Mouse (Mus musculus) forebrain, embryonic 14.5 days (tissue): ENCODE results near the gene Bhmt. TPM values are rescaled to one million over a fixed set of nuclear protein-coding genes. Genes with fewer than 3 reads are reported as not detected.
"Not testable (repeated sequence)": the region's sequence is repeated elsewhere in the genome, so short reads cannot be mapped to it uniquely, and the experiment has no call there.

Source experiments
- ATAC-seq: fragments of 200-750 bp; cut with Nextera tagmentation; 2 replicates; pipeline ENCODE4 v1.8.0; 2017; ENCODE audit warnings: mild to moderate bottlenecking, moderate library complexity
- DNase-seq: peaks from one replicate; pipeline ENCODE4 v3.0.0-alpha.2; 2015; ENCODE audit warnings: low spot score
- H3K27ac ChIP-seq: fragments of 300-500 bp; sonication (generic); 2 replicates; pipeline ENCODE4 v1.5.1; 2014; ENCODE audit warnings: low read depth, mild to moderate bottlenecking, control low read depth, low read length, moderate library complexity
- H3K27me3 ChIP-seq: fragments of 300-500 bp; sonication (generic); replicated peaks from 2 replicates; pipeline ENCODE4 v1.6.1; 2014; ENCODE audit warnings: low read length, control low read depth, mixed read lengths; ENCODE audit not compliant: control insufficient read depth, insufficient read depth
- H3K36me3 ChIP-seq: fragments of 300-500 bp; sonication (generic); 2 replicates; pipeline ENCODE4 v1.6.1; 2014; ENCODE audit warnings: low read length, control low read depth; ENCODE audit not compliant: control insufficient read depth, insufficient read depth
- H3K4me1 ChIP-seq: fragments of 300-500 bp; sonication (generic); 2 replicates; pipeline ENCODE4 v1.6.1; 2014; ENCODE audit warnings: antibody characterized with exemption, low read length, control low read depth; ENCODE audit not compliant: control insufficient read depth, insufficient read depth
- H3K4me2 ChIP-seq: fragments of 300-500 bp; sonication (generic); 2 replicates; pipeline ENCODE4 v1.6.1; 2014; ENCODE audit warnings: mild to moderate bottlenecking, control low read depth, low read length
- H3K4me3 ChIP-seq: fragments of 300-500 bp; sonication (generic); 2 replicates; pipeline ENCODE4 v1.5.1; 2014; ENCODE audit warnings: low read depth, low read length, control low read depth
- H3K9ac ChIP-seq: fragments of 300-500 bp; sonication (generic); 2 replicates; pipeline ENCODE4 v1.6.1; 2014; ENCODE audit warnings: mild to moderate bottlenecking, low read length, control low read depth, moderate library complexity
- H3K9me3 ChIP-seq: fragments of 300-500 bp; sonication (generic); replicated peaks from 2 replicates; pipeline ENCODE4 v1.6.1; 2016; ENCODE audit warnings: low read length, control low read depth, mixed read lengths; ENCODE audit not compliant: control insufficient read depth
- WGBS: fragments of 180-500 bp; shearing (Covaris S2); extraction: QIAGEN DNeasy Blood & Tissue Kit; methylation state at CpG from one replicate; pipeline ENCODE4 v1.1.7; 2014; 5-methylcytosine and 5-hydroxymethylcytosine counted together
- polyA plus RNA-seq: library from polyadenylated mRNA; unstranded; fragments of >200 nt; fragmentation: Nextera tagmentation; extraction: Ambion mirVana; gene quantifications from 2 replicates; pipeline ENCODE4 v1.2.1, GENCODE M21; 2014

Gene Bhmt
- polyA plus RNA-seq, 1 experiment from 2014 or later: 0.18 TPM

- H3K27me3 ChIP-seq, H3K36me3 ChIP-seq, H3K9ac ChIP-seq, H3K4me2 ChIP-seq, H3K27ac ChIP-seq, H3K4me1 ChIP-seq, H3K4me3 ChIP-seq, H3K9me3 ChIP-seq, ATAC-seq, DNase-seq: not testable (repeated sequence)
- 86% methylated on average over 9 of the region's 9 CpGs for WGBS
Observed at GRCm38 (mm10) chr13:93582526-93582925, 55.2 kb downstream of the Bhmt start.

GRCm38 (mm10) chr13:93580431-93580830, 57.3 kb downstream of the Bhmt start:
- WGBS: 80% methylated on average over 5 of the region's 5 CpGs
- H3K4me1 ChIP-seq: no peaks in the 10 kb centered on the region
- ATAC-seq: no peak

GRCm38 (mm10) chr13:93569676-93570075, 68.1 kb downstream of the Bhmt start:
- Histone ChIP-seq H3K36me3 (no peaks in the 10 kb centered on the region), H3K4me1 (no peaks in the 10 kb centered on the region), H3K9me3 (no peaks in the 10 kb centered on the region), H3K4me2 (no peak overlapping the region), H3K27ac (no peak overlapping the region), H3K27me3 (no peaks in the 10 kb centered on the region), H3K9ac (no peak overlapping the region), H3K4me3 (no peak overlapping the region)
- no peak for ATAC-seq
- DNase-seq: no peak
- 75% methylated on average over 4 of the region's 4 CpGs for WGBS

More at GRCm38 (mm10) chr13:93580431-93580830, 57.3 kb downstream of the Bhmt start:
- Histone ChIP-seq H3K27ac (no peak overlapping the region), H3K36me3 (no peaks in the 10 kb centered on the region), H3K9ac (no peak overlapping the region), H3K27me3 (no peaks in the 10 kb centered on the region), H3K4me3 (no peak overlapping the region), H3K4me2 (no peak overlapping the region), H3K9me3 (no peaks in the 10 kb centered on the region)
- DNase-seq: no peak

Other genes with a start within 250 kb of the Bhmt start
- gene Jmy, start 138.2 kb downstream of the Bhmt start, polyA plus RNA-seq: 7.2 and 9.3 TPM in 2 replicates
- not detected in 2 replicates for gene Bhmt2, start 36.3 kb upstream of the Bhmt start, polyA plus RNA-seq
- gene Dmgdh, start 36.5 kb upstream of the Bhmt start, polyA plus RNA-seq: 0.10 TPM in 1 of 2 replicates, not detected in the other
- 10.0 and 12.2 TPM in 2 replicates for gene Arsb, start 133.7 kb upstream of the Bhmt start, polyA plus RNA-seq